Mouse (Mus musculus): ENCODE results near the gene Gamt. TPM values are rescaled to one million over a fixed set of nuclear protein-coding genes. Genes with fewer than 3 reads are reported as not detected.

Gene Gamt
- total and polyA plus RNA-seq, 2 experiments from 2014 or later, result 32.4 to 40.9 TPM

DNA sequence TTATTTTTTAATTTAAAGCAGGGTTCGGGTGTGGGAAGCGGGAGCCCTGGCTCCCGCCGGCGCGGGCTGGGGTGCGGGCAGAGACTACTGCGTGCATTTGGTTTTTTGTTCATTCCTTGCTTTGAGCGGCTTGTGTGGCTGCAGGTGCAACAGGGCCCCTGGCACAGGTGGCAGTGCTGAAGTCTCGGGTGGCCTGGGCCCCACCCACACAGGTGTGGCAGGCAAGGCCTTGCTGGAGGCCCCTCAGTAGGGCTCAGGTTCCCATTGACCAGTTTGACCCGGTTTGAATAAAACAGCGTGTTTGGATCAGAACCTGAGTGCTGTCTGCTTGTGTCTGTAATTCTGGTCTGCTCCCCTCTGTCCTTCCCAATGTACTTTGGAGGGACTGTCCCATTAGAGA is 27.3 kb upstream of the Gamt start:
- Histone ChIP-seq H3K9me3 (ENCODE audit: low read length) (no peaks in the 10 kb centered on the region), H3K27ac (no peak overlapping the region), H3K36me3 (ENCODE audit: insufficient read depth, low read length) (peaks cover 26% of the 10 kb centered on the region), H3K4me2 (ENCODE audit: low read depth, low read length) (no peak overlapping the region), H3K4me3 (ENCODE audit: low read length) (no peak overlapping the region), H3K9ac (replicated peaks; ENCODE audit: low read length) (no peak overlapping the region), H3K27me3 (ENCODE audit: insufficient read depth, low read length) (no peaks in the 10 kb centered on the region), H3K4me1 (ENCODE audit: insufficient read depth, low read length) (no peaks in the 10 kb centered on the region)
- ATAC-seq (no peak), DNase-seq (ENCODE audit: low spot score) (no peak)
- TF ChIP-seq CTCF (IDR thresholded peaks at IDR 0.05; ENCODE audit: low read depth), result no peak
- WGBS, result 93% methylated on average over 12 of the region's 12 CpGs

- DNase-seq (ENCODE audit: low spot score), result no peak
- Histone ChIP-seq H3K4me3 (ENCODE audit: low read length) (no peak overlapping the region), H3K9ac (replicated peaks; ENCODE audit: low read length) (no peak overlapping the region), H3K9me3 (ENCODE audit: low read length) (no peaks in the 10 kb centered on the region), H3K27me3 (ENCODE audit: insufficient read depth, low read length) (no peaks in the 10 kb centered on the region), H3K36me3 (ENCODE audit: insufficient read depth, low read length) (peaks cover 42% of the 10 kb centered on the region), H3K27ac (no peak overlapping the region), H3K4me1 (ENCODE audit: insufficient read depth, low read length) (no peaks in the 10 kb centered on the region), H3K4me2 (ENCODE audit: low read depth, low read length) (no peak overlapping the region)
- ATAC-seq, result no peak
- no peak for TF ChIP-seq CTCF (IDR thresholded peaks at IDR 0.05; ENCODE audit: low read depth)
- 79% methylated on average over 15 of the region's 15 CpGs for WGBS
These were observed 24.6 kb upstream of the Gamt start for GRCm38 (mm10) chr10:80285222-80286070.

- Histone ChIP-seq H3K4me1 (ENCODE audit: insufficient read depth, low read length) (no peaks in the 10 kb centered on the region), H3K27ac (no peak overlapping the region)
- 88% methylated on average over 20 of the region's 20 CpGs for WGBS
These were observed 21.9 kb upstream of the Gamt start for GRCm38 (mm10) chr10:80282481-80283441.

GRCm38 (mm10) chr10:80281921-80282371 is 21.1 kb upstream of the Gamt start:
- Histone ChIP-seq H3K4me3 (ENCODE audit: low read length) (no peak overlapping the region), H3K36me3 (ENCODE audit: insufficient read depth, low read length) (peaks cover 61% of the 10 kb centered on the region), H3K27me3 (ENCODE audit: insufficient read depth, low read length) (no peaks in the 10 kb centered on the region), H3K27ac (peak overlapping the region; percentile 32; the same call in 1 of the 2 replicates), H3K9me3 (ENCODE audit: low read length) (no peaks in the 10 kb centered on the region), H3K4me2 (ENCODE audit: low read depth, low read length) (no peak overlapping the region), H3K4me1 (ENCODE audit: insufficient read depth, low read length) (no peaks in the 10 kb centered on the region), H3K9ac (replicated peaks; ENCODE audit: low read length) (no peak overlapping the region)
- ATAC-seq (0 out of 2 replicates have a peak, but pooled peaks have one; percentile 13), DNase-seq (ENCODE audit: low spot score) (peak; percentile 46)
- WGBS, result 55% methylated on average over 8 of the region's 8 CpGs
- TF ChIP-seq CTCF (IDR thresholded peaks at IDR 0.05; ENCODE audit: low read depth), result no peak

More at GRCm38 (mm10) chr10:80282481-80283441, 21.9 kb upstream of the Gamt start:
- no peak overlapping the region for H3K4me2 ChIP-seq (ENCODE audit: low read depth, low read length)
- H3K4me3 ChIP-seq (ENCODE audit: low read length), result no peak overlapping the region
- H3K36me3 ChIP-seq (ENCODE audit: insufficient read depth, low read length), result peaks cover 53% of the 10 kb centered on the region
- ATAC-seq, result no peak
- H3K9me3 ChIP-seq (ENCODE audit: low read length), result no peaks in the 10 kb centered on the region
- no peak overlapping the region for H3K9ac ChIP-seq (replicated peaks; ENCODE audit: low read length)
- H3K27me3 ChIP-seq (ENCODE audit: insufficient read depth, low read length), result no peaks in the 10 kb centered on the region
- TF ChIP-seq CTCF (IDR thresholded peaks at IDR 0.05; ENCODE audit: low read depth), result no peak
- DNase-seq (ENCODE audit: low spot score), result no peak

DNA sequence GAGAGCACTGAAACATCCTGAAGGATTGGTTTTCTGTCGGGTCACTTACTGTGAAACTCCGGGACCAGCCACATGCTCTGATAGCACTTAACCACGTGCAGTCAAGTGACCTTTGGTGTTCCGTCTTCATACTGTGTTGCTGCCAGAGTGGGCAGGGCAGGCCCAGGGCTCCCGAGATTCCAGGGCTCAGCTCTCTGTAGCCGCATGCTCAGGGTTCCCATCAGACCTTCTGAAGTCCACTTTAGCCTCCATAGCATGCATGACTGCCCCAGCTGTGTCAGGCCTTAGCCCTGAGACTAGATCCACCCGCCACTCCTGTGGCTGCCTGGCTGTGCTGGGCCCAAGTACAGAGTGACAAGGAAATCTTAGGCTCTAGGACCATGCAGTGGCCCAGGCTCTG is 20.5 kb upstream of the Gamt start:
- peaks cover 67% of the 10 kb centered on the region for H3K36me3 ChIP-seq (ENCODE audit: insufficient read depth, low read length)
- TF ChIP-seq CTCF (IDR thresholded peaks at IDR 0.05; ENCODE audit: low read depth), result no peak
- H3K4me1 ChIP-seq (ENCODE audit: insufficient read depth, low read length), result no peaks in the 10 kb centered on the region
- peak overlapping the region; percentile 32; the same call in 1 of the 2 replicates for H3K27ac ChIP-seq
- ATAC-seq (no peak; the same call in 1 of the 2 replicates), DNase-seq (ENCODE audit: low spot score) (no peak)
- no peaks in the 10 kb centered on the region for H3K27me3 ChIP-seq (ENCODE audit: insufficient read depth, low read length)
- no peak overlapping the region for H3K4me2 ChIP-seq (ENCODE audit: low read depth, low read length)
- H3K9ac ChIP-seq (replicated peaks; ENCODE audit: low read length), result no peak overlapping the region
- no peak overlapping the region for H3K4me3 ChIP-seq (ENCODE audit: low read length)
- H3K9me3 ChIP-seq (ENCODE audit: low read length), result no peaks in the 10 kb centered on the region
- WGBS, result 78% methylated on average over 7 of the region's 7 CpGs

DNA sequence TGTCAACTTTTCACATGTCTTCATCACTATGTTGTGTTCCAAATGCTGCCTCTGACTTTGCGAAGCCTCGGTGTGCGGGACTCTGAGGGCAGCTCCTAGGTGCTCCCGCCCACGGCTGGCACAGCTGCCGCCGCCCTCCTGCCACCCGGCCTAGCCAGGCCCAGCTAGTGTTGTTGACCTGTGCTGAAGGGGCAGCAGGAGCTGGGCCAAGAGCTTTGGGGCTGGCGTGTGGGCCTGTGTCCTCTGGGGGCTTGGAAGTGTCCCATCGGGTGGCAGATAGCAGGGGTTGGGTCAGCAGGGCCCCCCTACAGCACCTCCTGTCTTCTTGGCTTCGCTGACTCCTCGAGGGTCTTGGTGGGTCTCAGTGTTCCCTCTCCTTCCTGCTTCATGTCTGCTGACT is 18.5 kb upstream of the Gamt start:
- H3K9ac ChIP-seq (replicated peaks; ENCODE audit: low read length), result no peak overlapping the region
- no peak for DNase-seq (ENCODE audit: low spot score)
- no peaks in the 10 kb centered on the region for H3K4me1 ChIP-seq (ENCODE audit: insufficient read depth, low read length)
- 89% methylated on average over 12 of the region's 12 CpGs for WGBS
- H3K36me3 ChIP-seq (ENCODE audit: insufficient read depth, low read length), result peaks cover 64% of the 10 kb centered on the region
- H3K9me3 ChIP-seq (ENCODE audit: low read length), result no peaks in the 10 kb centered on the region
- no peaks in the 10 kb centered on the region for H3K27me3 ChIP-seq (ENCODE audit: insufficient read depth, low read length)
- ATAC-seq, result no peak
- H3K27ac ChIP-seq, result no peak overlapping the region
- no peak overlapping the region for H3K4me3 ChIP-seq (ENCODE audit: low read length)
- TF ChIP-seq CTCF (IDR thresholded peaks at IDR 0.05; ENCODE audit: low read depth), result no peak
- H3K4me2 ChIP-seq (ENCODE audit: low read depth, low read length), result no peak overlapping the region

Measured in hindbrain, postnatal 0 days (tissue).